9 mouse cellular contexts compared by ENCODE assay signal in genomic region chr14:7818463-7819121, GRCm38 (mm10). TPM values are rescaled to one million over a fixed set of nuclear protein-coding genes. Genes with fewer than 3 reads are reported as not detected.
DNase-seq lines count a peak whose midpoint lies in the region; ATAC-seq and TF ChIP-seq lines count a peak whose summit lies in the region.
"Had no signal": no experiment of that assay in that cellular context is flagged by ENCODE, and none has a peak within 500 bp of the region (broad histone marks: within the 10 kb centered on the region; RNA-seq: fewer than 3 reads in every experiment).

No protein-coding gene starts in this region.

- TF ChIP-seq POLR2A in thymus, adult 2 months (IDR thresholded peaks at IDR 0.05; ENCODE audit: control insufficient read depth, extremely low read depth, insufficient read depth, low read length, poor library complexity) = no peak

- WGBS in macrophage (ENCODE audit: missing documents) = 5% methylated on average over 36 of the region's 36 CpGs
- 2% methylated on average over 36 of the region's 36 CpGs for WGBS in thymus, adult 2 months

- no peaks in the 10 kb centered on the region for H3K36me3 ChIP-seq in macrophage (ENCODE audit: inconsistent target)
- H3K36me3 ChIP-seq in thymus, adult 2 months (ENCODE audit: control insufficient read depth, insufficient read depth, low read length) = no peaks in the 10 kb centered on the region

- peak overlapping the region; percentile 43 for H3K4me3 ChIP-seq in macrophage (ENCODE audit: inconsistent target)
- peak overlapping the region; percentile 70 for H3K4me3 ChIP-seq in thymus, adult 2 months (ENCODE audit: control insufficient read depth, insufficient read depth, low read length)

- H3K79me2 ChIP-seq in macrophage (ENCODE audit: inconsistent target) = no peaks in the 10 kb centered on the region

- peak; percentile 64 for ATAC-seq in granulocyte monocyte progenitor cell, adult 5-6 weeks (replicated peaks; ENCODE audit: poor library complexity, severe bottlenecking)

- peak; percentile 31 for DNase-seq in urinary bladder, postnatal 14 days (ENCODE audit: low spot score)
- DNase-seq in urinary bladder, postnatal 10 days (ENCODE audit: low spot score) = no peak
- peak; percentile 14 for DNase-seq in c-Kit-positive CD71-negative TER-119-negative erythroid progenitor cells, embryonic 14.5 days (ENCODE audit: low read depth)
- DNase-seq in kidney, adult 8-10 months = peak; percentile 44 to 47
- peak; percentile 14 for DNase-seq in thymus, adult 2 months
- DNase-seq in gastrocnemius, postnatal 25 days = no peak

- H3K4me1 ChIP-seq in thymus, adult 2 months (replicated peaks; ENCODE audit: control insufficient read depth, insufficient read depth, low read length) = peaks cover 14% of the 10 kb centered on the region

- TF ChIP-seq CTCF in thymus, adult 2 months (IDR thresholded peaks at IDR 0.05; ENCODE audit: borderline replicate concordance, control insufficient read depth, extremely low read depth, insufficient read depth, low read length, poor library complexity) = no peak

- no peak overlapping the region for H3K27ac ChIP-seq in macrophage
- H3K27ac ChIP-seq in thymus, adult 2 months (ENCODE audit: control insufficient read depth, insufficient read depth, low read length) = no peak overlapping the region

- H3K27me3 ChIP-seq in thymus, adult 2 months (ENCODE audit: control insufficient read depth, insufficient read depth, low read length) = peaks cover 5% of the 10 kb centered on the region; the same call in 1 of the 2 replicates

RNA-seq across cellular contexts. Expression of gene Flnb, which starts 0.8 kb away (rescaled TPM):
- total RNA-seq in granulocyte monocyte progenitor cell, adult 5-6 weeks (2014; fragmentation: Nextera tagmentation) = 26.3 and 30.2 TPM in 2 replicates
- total RNA-seq in granulocyte monocyte progenitor cell, adult 5-6 weeks (2017) = 18.7 and 20.8 TPM in 2 replicates
- total RNA-seq in macrophage (2018; cell fraction: chromatin; rRNA removed) = 100 to 1,000 TPM in 3 of 26 experiments, 10 to 100 TPM in 8, 1 to 10 TPM in 15; 5.6 to 278 (median 9.5) TPM
- total RNA-seq in macrophage (2018; cell fraction: cytosol; rRNA removed) = 10 to 100 TPM in 4 of 26 experiments, 1 to 10 TPM in 22; 3.4 to 18.0 (median 6.3) TPM
- 100 to 1,000 TPM in 1 of 26 experiments, 10 to 100 TPM in 15, 1 to 10 TPM in 10; 5.4 to 154 (median 11.8) TPM for total RNA-seq in macrophage (2018; cell fraction: nucleus; rRNA removed)
- 2.8 to 5.3 TPM (median 3.6 TPM) in 3 replicates for polyA plus RNA-seq in macrophage (2018)
- polyA plus RNA-seq in thymus, adult 2 months (2012; rRNA removed) = 26.4 and 26.5 TPM in 2 replicates
- 10 to 100 TPM in 1 of 2 experiments, 1 to 10 TPM in 1; 9.2 to 11.6 TPM for total RNA-seq in gastrocnemius, postnatal 25 days (2021)

RNA-seq across cellular contexts. Expression of gene Gm26661, which starts 27.2 kb away (rescaled TPM):
- total RNA-seq in granulocyte monocyte progenitor cell, adult 5-6 weeks (2014; fragmentation: Nextera tagmentation) = not detected in 2 replicates
- total RNA-seq in granulocyte monocyte progenitor cell, adult 5-6 weeks (2017) = not detected in 2 replicates
- total RNA-seq in macrophage (2018; cell fraction: chromatin; rRNA removed) = not detected
- not detected for total RNA-seq in macrophage (2018; cell fraction: cytosol; rRNA removed)
- total RNA-seq in macrophage (2018; cell fraction: nucleus; rRNA removed) = not detected
- polyA plus RNA-seq in macrophage (2018) = not detected in 3 replicates
- polyA plus RNA-seq in thymus, adult 2 months (2012; rRNA removed) = not detected in 2 replicates
- total RNA-seq in gastrocnemius, postnatal 25 days (2021) = not detected
- total RNA-seq: heart, postnatal 10 days had no signal

Comparison
In these comparisons a context has a peak if more than half of its experiments do, and no peak if none do; other contexts are left out.
1. DNase-seq: peak in urinary bladder, postnatal 14 days (single experiment), c-Kit-positive CD71-negative TER-119-negative erythroid progenitor cells, embryonic 14.5 days (single experiment), kidney, adult 8-10 months (2 of 2) and thymus, adult 2 months (single experiment); none in urinary bladder, postnatal 10 days (single experiment) and gastrocnemius, postnatal 25 days (single experiment).